Mouse (Mus musculus): ENCODE data around the gene Dtnb. TPM values are rescaled to one million over a fixed set of nuclear protein-coding genes. Genes with fewer than 3 reads are reported as not detected.
A peak's percentile ranks its signal among the peaks of the same experiment; 100 is the strongest.
"Not testable (repeated sequence)": the region's sequence is repeated elsewhere in the genome, so short reads cannot be mapped to it uniquely, and the experiment has no call there.

The Dtnb gene
- polyA plus RNA-seq, 1 experiment from 2014 or later, result 12.6 TPM

GRCm38 (mm10) chr12:3686419-3686940, 114.3 kb downstream of the Dtnb start:
- H3K36me3 ChIP-seq (ENCODE audit: control insufficient read depth, insufficient read depth, low read length), result no peaks in the 10 kb centered on the region
- H3K27ac ChIP-seq (replicated peaks), result no peak overlapping the region
- ATAC-seq (ENCODE audit: low FRiP score, low TSS enrichment), result no peak
- H3K4me1 ChIP-seq (replicated peaks; ENCODE audit: control insufficient read depth, insufficient read depth), result no peaks in the 10 kb centered on the region
- DNase-seq (ENCODE audit: low spot score), result no peak
- TF ChIP-seq EP300 (optimal IDR thresholded peaks at IDR 0.05) (no peak), CTCF (IDR thresholded peaks at IDR 0.05; ENCODE audit: low read depth) (no peak)
- no peaks in the 10 kb centered on the region for H3K27me3 ChIP-seq (ENCODE audit: control insufficient read depth, insufficient read depth, low read length)
- no peak overlapping the region for H3K4me2 ChIP-seq (replicated peaks; ENCODE audit: low read depth)
- H3K9ac ChIP-seq (ENCODE audit: low read length), result no peak overlapping the region
- H3K9me3 ChIP-seq (ENCODE audit: control insufficient read depth, low read length), result no peaks in the 10 kb centered on the region
- H3K4me3 ChIP-seq (ENCODE audit: low read depth, low read length), result no peak overlapping the region
- 67% methylated on average over 7 of the region's 7 CpGs for WGBS

- H3K4me2 ChIP-seq (replicated peaks; ENCODE audit: low read depth); H3K4me3 ChIP-seq (ENCODE audit: low read depth, low read length); H3K27ac ChIP-seq (replicated peaks); DNase-seq (ENCODE audit: low spot score); H3K36me3 ChIP-seq (ENCODE audit: control insufficient read depth, insufficient read depth, low read length); H3K27me3 ChIP-seq (ENCODE audit: control insufficient read depth, insufficient read depth, low read length); ATAC-seq (ENCODE audit: low FRiP score, low TSS enrichment); H3K9ac ChIP-seq (ENCODE audit: low read length); H3K9me3 ChIP-seq (ENCODE audit: control insufficient read depth, low read length); H3K4me1 ChIP-seq (replicated peaks; ENCODE audit: control insufficient read depth, insufficient read depth): not testable (repeated sequence)
- WGBS, result 92% methylated on average over 17 of the region's 17 CpGs
Measured at GRCm38 (mm10) chr12:3690926-3691529, 118.8 kb downstream of the Dtnb start.

- Histone ChIP-seq H3K4me1 (replicated peaks; ENCODE audit: control insufficient read depth, insufficient read depth) (no peaks in the 10 kb centered on the region), H3K36me3 (ENCODE audit: control insufficient read depth, insufficient read depth, low read length) (no peaks in the 10 kb centered on the region), H3K4me2 (replicated peaks; ENCODE audit: low read depth) (no peak overlapping the region), H3K9me3 (ENCODE audit: control insufficient read depth, low read length) (no peaks in the 10 kb centered on the region), H3K27ac (replicated peaks) (no peak overlapping the region), H3K4me3 (ENCODE audit: low read depth, low read length) (no peak overlapping the region), H3K9ac (ENCODE audit: low read length) (no peak overlapping the region), H3K27me3 (ENCODE audit: control insufficient read depth, insufficient read depth, low read length) (no peaks in the 10 kb centered on the region)
- DNase-seq (ENCODE audit: low spot score) (no peak), ATAC-seq (ENCODE audit: low FRiP score, low TSS enrichment) (no peak)
- 56% methylated on average over 6 of the region's 6 CpGs for WGBS
- TF ChIP-seq CTCF (IDR thresholded peaks at IDR 0.05; ENCODE audit: low read depth), result no peak
- no peak for TF ChIP-seq EP300 (optimal IDR thresholded peaks at IDR 0.05)
Measured at GRCm38 (mm10) chr12:3692795-3693392, 120.7 kb downstream of the Dtnb start.

GRCm38 (mm10) chr12:3695741-3696501, 123.7 kb downstream of the Dtnb start:
- no peaks in the 10 kb centered on the region for H3K9me3 ChIP-seq (ENCODE audit: control insufficient read depth, low read length)
- WGBS, result 60% methylated on average over 5 of the region's 5 CpGs
- H3K4me1 ChIP-seq (replicated peaks; ENCODE audit: control insufficient read depth, insufficient read depth), result no peaks in the 10 kb centered on the region
- H3K36me3 ChIP-seq (ENCODE audit: control insufficient read depth, insufficient read depth, low read length), result no peaks in the 10 kb centered on the region
- ATAC-seq (ENCODE audit: low FRiP score, low TSS enrichment) (no peak), DNase-seq (ENCODE audit: low spot score) (peak; percentile 28)
- H3K4me2 ChIP-seq (replicated peaks; ENCODE audit: low read depth), result no peak overlapping the region
- H3K27me3 ChIP-seq (ENCODE audit: control insufficient read depth, insufficient read depth, low read length), result no peaks in the 10 kb centered on the region
- H3K9ac ChIP-seq (ENCODE audit: low read length), result no peak overlapping the region
- H3K27ac ChIP-seq (replicated peaks), result no peak overlapping the region
- TF ChIP-seq EP300 (optimal IDR thresholded peaks at IDR 0.05) (no peak), CTCF (IDR thresholded peaks at IDR 0.05; ENCODE audit: low read depth) (peak; percentile 89)
- H3K4me3 ChIP-seq (ENCODE audit: low read depth, low read length), result no peak overlapping the region

- DNase-seq (ENCODE audit: low spot score) (no peak), ATAC-seq (ENCODE audit: low FRiP score, low TSS enrichment) (no peak)
- H3K4me3 ChIP-seq (ENCODE audit: low read depth, low read length), result no peak overlapping the region
- no peak overlapping the region for H3K4me2 ChIP-seq (replicated peaks; ENCODE audit: low read depth)
- TF ChIP-seq EP300 (optimal IDR thresholded peaks at IDR 0.05), result no peak
- no peak for TF ChIP-seq CTCF (IDR thresholded peaks at IDR 0.05; ENCODE audit: low read depth)
- no peaks in the 10 kb centered on the region for H3K36me3 ChIP-seq (ENCODE audit: control insufficient read depth, insufficient read depth, low read length)
- WGBS, result 79% methylated on average over 4 of the region's 4 CpGs
- H3K27me3 ChIP-seq (ENCODE audit: control insufficient read depth, insufficient read depth, low read length), result no peaks in the 10 kb centered on the region
- no peaks in the 10 kb centered on the region for H3K9me3 ChIP-seq (ENCODE audit: control insufficient read depth, low read length)
- H3K9ac ChIP-seq (ENCODE audit: low read length), result no peak overlapping the region
- no peaks in the 10 kb centered on the region for H3K4me1 ChIP-seq (replicated peaks; ENCODE audit: control insufficient read depth, insufficient read depth)
- H3K27ac ChIP-seq (replicated peaks), result no peak overlapping the region
Measured at GRCm38 (mm10) chr12:3700503-3700902, 128.3 kb downstream of the Dtnb start.

GRCm38 (mm10) chr12:3702903-3703302, 130.7 kb downstream of the Dtnb start:
- no peak overlapping the region for H3K4me2 ChIP-seq (replicated peaks; ENCODE audit: low read depth)
- ATAC-seq (ENCODE audit: low FRiP score, low TSS enrichment) (peak; percentile 84), DNase-seq (ENCODE audit: low spot score) (no peak)
- H3K9ac ChIP-seq (ENCODE audit: low read length), result no peak overlapping the region
- no peak overlapping the region for H3K27ac ChIP-seq (replicated peaks)
- H3K9me3 ChIP-seq (ENCODE audit: control insufficient read depth, low read length), result no peaks in the 10 kb centered on the region
- H3K4me1 ChIP-seq (replicated peaks; ENCODE audit: control insufficient read depth, insufficient read depth), result no peaks in the 10 kb centered on the region
- H3K36me3 ChIP-seq (ENCODE audit: control insufficient read depth, insufficient read depth, low read length), result no peaks in the 10 kb centered on the region
- H3K27me3 ChIP-seq (ENCODE audit: control insufficient read depth, insufficient read depth, low read length), result no peaks in the 10 kb centered on the region
- TF ChIP-seq EP300 (optimal IDR thresholded peaks at IDR 0.05) (no peak), CTCF (IDR thresholded peaks at IDR 0.05; ENCODE audit: low read depth) (no peak)
- WGBS, result 86% methylated on average over 7 of the region's 7 CpGs
- H3K4me3 ChIP-seq (ENCODE audit: low read depth, low read length), result no peak overlapping the region

All from stomach, postnatal 0 days (tissue).